Mouse (Mus musculus) left cerebral cortex, postnatal 36 days (tissue): ENCODE results near the gene Tnik. TPM values are rescaled to one million over a fixed set of nuclear protein-coding genes. Genes with fewer than 3 reads are reported as not detected.

ENCODE experiments used
- DNase-seq, 2 experiments: peaks; one replicate each; pipeline ENCODE4 v3.0.0; 2021 to 2022; ENCODE audit warnings: low spot score in 2 of 2, mixed read lengths in 1 of 2
- intact Hi-C: fragments of 180-260 bp; cut with DNase I; formaldehyde crosslinking; loops from one replicate; pipeline ENCODE4 v1.15.1; 2025
- total RNA-seq, 2 experiments: library from RNA; stranded (reverse); gene quantifications; 2 replicates each; pipeline ENCODE4 v1.2.3; 2021

Tnik gene
- total RNA-seq, 2 experiments from 2014 or later: 164 to 253 TPM

- DNase-seq: peak; percentile 63 to 79
- intact Hi-C loops: loop anchor here (1.0 to 5.0 kb wide), 4 partner anchors 75 to 295 kb away; no protein-coding TSS in a partner anchor
Measured at GRCm38 (mm10) chr3:28262371-28263001, 528 bp upstream of the Tnik start.

GRCm38 (mm10) chr3:28263948-28264840 lies 1.2 kb downstream of the Tnik start:
- DNase-seq: peak; percentile 59 to 66
- intact Hi-C loops: loop anchor here (1.0 to 5.0 kb wide), 4 partner anchors 73 to 293 kb away; no protein-coding TSS in a partner anchor

- intact Hi-C loops: loop anchor here (5.0 kb wide), 4 partner anchors 53 to 293 kb away; no protein-coding TSS in a partner anchor
- DNase-seq: no peak
Measured at GRCm38 (mm10) chr3:28264841-28265150, 1.8 kb downstream of the Tnik start.

GRCm38 (mm10) chr3:28265183-28265582 lies 2.2 kb downstream of the Tnik start:
- peak; percentile 30 to 31 for DNase-seq
- intact Hi-C loops: loop anchor here (5.0 kb wide), 1 partner anchor 52 kb away; no protein-coding TSS in a partner anchor

GRCm38 (mm10) chr3:28265656-28266055 lies 2.6 kb downstream of the Tnik start:
- intact Hi-C loops: loop anchor here (5.0 kb wide), 1 partner anchor 52 kb away; no protein-coding TSS in a partner anchor
- peak in 1 of 2 experiments; percentile 14 for DNase-seq

- DNase-seq: no peak
- intact Hi-C loops: loop anchor here (5.0 kb wide), 1 partner anchor 50 kb away; no protein-coding TSS in a partner anchor
Measured at GRCm38 (mm10) chr3:28267211-28267610, 4.2 kb downstream of the Tnik start.

- no peak for DNase-seq
- intact Hi-C loops: loop anchor here (5.0 kb wide), 1 partner anchor 48 kb away; no protein-coding TSS in a partner anchor
Measured at GRCm38 (mm10) chr3:28269716-28270115, 6.7 kb downstream of the Tnik start.

GRCm38 (mm10) chr3:28271884-28272283 lies 8.9 kb downstream of the Tnik start:
- intact Hi-C loops: no loop called here
- DNase-seq: no peak

GRCm38 (mm10) chr3:28274763-28275162 lies 11.7 kb downstream of the Tnik start:
- intact Hi-C loops: no loop called here

GRCm38 (mm10) chr3:28289693-28290092 lies 26.7 kb downstream of the Tnik start:
- intact Hi-C loops: no loop called here
- DNase-seq: no peak

More at GRCm38 (mm10) chr3:28274763-28275162, 11.7 kb downstream of the Tnik start:
- no peak for DNase-seq

GRCm38 (mm10) chr3:28301378-28301777 lies 38.4 kb downstream of the Tnik start:
- no peak for DNase-seq
- intact Hi-C loops: no loop called here

GRCm38 (mm10) chr3:28303915-28304314 lies 40.9 kb downstream of the Tnik start:
- no peak for DNase-seq
- intact Hi-C loops: no loop called here

GRCm38 (mm10) chr3:28306852-28307251 lies 43.8 kb downstream of the Tnik start:
- intact Hi-C loops: no loop called here

GRCm38 (mm10) chr3:28314438-28314837 lies 51.4 kb downstream of the Tnik start:
- DNase-seq: no peak
- intact Hi-C loops: no loop called here

More at GRCm38 (mm10) chr3:28306852-28307251, 43.8 kb downstream of the Tnik start:
- DNase-seq: no peak

- no peak for DNase-seq
- intact Hi-C loops: loop anchor here (5.0 kb wide), 1 partner anchor 50 kb away; no protein-coding TSS in a partner anchor
Measured at GRCm38 (mm10) chr3:28317339-28317738, 54.3 kb downstream of the Tnik start.

- intact Hi-C loops: no loop called here
- no peak for DNase-seq
Measured at GRCm38 (mm10) chr3:28321635-28322034, 58.6 kb downstream of the Tnik start.

GRCm38 (mm10) chr3:28325613-28326233 lies 62.7 kb downstream of the Tnik start:
- intact Hi-C loops: no loop called here

GRCm38 (mm10) chr3:28332316-28332715 lies 69.3 kb downstream of the Tnik start:
- DNase-seq: no peak
- intact Hi-C loops: no loop called here

More at GRCm38 (mm10) chr3:28325613-28326233, 62.7 kb downstream of the Tnik start:
- no peak for DNase-seq

- no peak for DNase-seq
- intact Hi-C loops: no loop called here
Measured at GRCm38 (mm10) chr3:28333869-28334268, 70.9 kb downstream of the Tnik start.

- DNase-seq: no peak
- intact Hi-C loops: no loop called here
Measured at GRCm38 (mm10) chr3:28334547-28334946, 71.5 kb downstream of the Tnik start.
